Mouse (Mus musculus) cerebellum, adult 11 months (tissue): ENCODE measurements at regions not wholly inside any gene's neighbourhood (a gene's known extent, or its start where the extent isn't known, plus 50 kb on each side); places are given as distances from the start of the nearest gene placed in this dataset.
"Not testable (repeated sequence)": the region's sequence is repeated elsewhere in the genome, so short reads cannot be mapped to it uniquely, and the experiment has no call there.

Experiments used
- DNase-seq: peaks from one replicate; pipeline ENCODE4 v3.0.0; 2022

GRCm38 (mm10) chr17:9278046-9278445 lies 143.8 kb upstream of the Gm17728 start:
- DNase-seq: not testable (repeated sequence)

GRCm38 (mm10) chr17:9279481-9279880 lies 142.4 kb upstream of the Gm17728 start:
- DNase-seq: no peak

GRCm38 (mm10) chr17:9281891-9282290 lies 140.0 kb upstream of the Gm17728 start:
- no peak for DNase-seq

GRCm38 (mm10) chr17:9282333-9283176 lies 139.3 kb upstream of the Gm17728 start:
- DNase-seq: no peak

DNA sequence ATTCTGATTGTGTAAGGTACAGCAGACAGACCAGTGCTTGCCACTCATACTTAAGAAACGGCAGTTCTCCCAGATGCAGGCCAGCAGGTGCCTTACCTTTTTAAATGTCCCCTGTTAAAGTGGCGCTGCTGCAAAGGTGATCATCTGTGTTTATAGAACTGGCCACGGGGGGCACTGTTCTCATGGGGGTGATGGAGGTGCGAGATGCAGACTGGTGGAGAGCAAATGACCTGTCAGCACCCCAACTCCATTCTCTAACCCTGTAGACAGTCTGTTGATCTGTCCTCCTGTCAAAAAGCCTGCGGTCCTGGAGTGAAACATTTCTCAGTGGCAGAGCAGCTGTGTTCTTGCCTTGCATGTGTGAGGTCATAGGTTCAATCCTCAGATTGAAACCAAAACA lies 135.4 kb upstream of the Gm17728 start:
- no peak for DNase-seq

- no peak for DNase-seq
Measured at GRCm38 (mm10) chr17:9286834-9287233, 135.0 kb upstream of the Gm17728 start.

- no peak for DNase-seq
Measured at GRCm38 (mm10) chr17:9287682-9288081, 134.2 kb upstream of the Gm17728 start.

GRCm38 (mm10) chr17:9291601-9292000 lies 130.3 kb upstream of the Gm17728 start:
- no peak for DNase-seq

GRCm38 (mm10) chr17:9292296-9292695 lies 129.6 kb upstream of the Gm17728 start:
- DNase-seq: no peak

DNA sequence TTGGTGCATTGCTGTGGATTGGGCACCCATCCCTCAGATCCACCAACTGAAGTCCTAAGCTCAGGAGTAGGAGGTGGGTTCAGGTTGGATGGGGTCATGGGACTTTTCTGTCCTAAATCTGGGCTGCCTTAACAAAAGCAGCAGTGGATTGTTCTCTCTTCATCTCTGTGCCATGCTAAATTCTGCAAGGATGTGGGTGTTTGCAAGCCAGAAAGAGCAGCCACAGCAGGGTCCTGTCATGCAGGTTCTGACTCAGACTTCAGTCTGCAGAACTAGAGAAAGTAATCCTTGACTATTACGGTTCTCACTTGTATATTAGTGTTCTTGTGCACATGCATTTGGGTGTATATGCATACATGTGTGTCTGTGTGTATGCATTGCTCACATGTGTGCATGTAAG lies 125.5 kb upstream of the Gm17728 start:
- DNase-seq: no peak

- DNase-seq: no peak
Measured at GRCm38 (mm10) chr17:9298231-9298630, 123.6 kb upstream of the Gm17728 start.

GRCm38 (mm10) chr17:9301101-9301501 lies 120.8 kb upstream of the Gm17728 start:
- DNase-seq: no peak

- DNase-seq: no peak
Measured at GRCm38 (mm10) chr17:9308507-9308906, 113.4 kb upstream of the Gm17728 start.

DNA sequence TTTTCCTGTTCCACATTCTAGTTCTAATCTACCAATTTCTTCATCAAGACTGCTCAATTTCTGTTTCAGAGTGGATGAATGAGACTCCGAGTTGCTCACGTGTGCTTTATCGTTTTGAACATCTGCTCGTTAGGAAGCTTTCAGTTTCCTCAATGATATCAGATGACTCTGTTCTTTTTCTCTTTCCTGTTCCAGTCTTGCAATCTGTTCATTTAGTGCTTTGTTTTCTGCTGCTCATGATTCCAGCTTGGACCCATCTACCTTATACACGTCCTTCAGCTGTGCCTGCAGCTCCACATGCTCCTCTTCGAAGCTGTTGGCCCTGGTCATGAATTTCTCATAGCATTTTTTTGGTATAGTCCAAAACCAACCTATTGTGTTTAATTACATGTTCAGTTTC lies 99.1 kb upstream of the Gm17728 start:
- no peak for DNase-seq

DNA sequence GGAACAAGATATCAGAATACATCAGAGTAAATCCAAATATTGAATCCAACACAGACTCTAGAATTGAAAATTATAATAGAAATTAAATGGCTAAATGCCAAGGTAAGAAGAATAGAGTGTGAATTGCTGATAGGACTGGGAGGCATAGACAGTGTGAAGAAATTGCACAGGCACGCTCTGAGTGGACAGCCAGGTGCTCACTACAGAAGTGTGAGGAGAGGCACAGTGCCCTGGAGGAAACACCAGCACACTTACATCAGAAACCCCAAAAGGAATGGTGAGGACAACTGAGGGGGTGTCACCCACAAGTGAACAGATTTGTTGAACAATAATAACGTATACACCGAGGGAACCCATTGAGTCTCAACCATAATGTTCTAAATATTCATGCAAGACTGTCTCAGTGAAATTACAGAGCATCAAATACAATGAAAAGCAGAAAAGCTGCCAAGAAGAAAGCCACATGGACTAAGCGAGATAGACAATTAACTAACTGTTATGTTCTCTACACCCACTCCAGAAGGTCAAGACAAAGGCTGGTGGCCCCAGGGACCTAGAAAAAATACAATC lies 92.9 kb upstream of the Gm17728 start:
- no peak for DNase-seq

DNA sequence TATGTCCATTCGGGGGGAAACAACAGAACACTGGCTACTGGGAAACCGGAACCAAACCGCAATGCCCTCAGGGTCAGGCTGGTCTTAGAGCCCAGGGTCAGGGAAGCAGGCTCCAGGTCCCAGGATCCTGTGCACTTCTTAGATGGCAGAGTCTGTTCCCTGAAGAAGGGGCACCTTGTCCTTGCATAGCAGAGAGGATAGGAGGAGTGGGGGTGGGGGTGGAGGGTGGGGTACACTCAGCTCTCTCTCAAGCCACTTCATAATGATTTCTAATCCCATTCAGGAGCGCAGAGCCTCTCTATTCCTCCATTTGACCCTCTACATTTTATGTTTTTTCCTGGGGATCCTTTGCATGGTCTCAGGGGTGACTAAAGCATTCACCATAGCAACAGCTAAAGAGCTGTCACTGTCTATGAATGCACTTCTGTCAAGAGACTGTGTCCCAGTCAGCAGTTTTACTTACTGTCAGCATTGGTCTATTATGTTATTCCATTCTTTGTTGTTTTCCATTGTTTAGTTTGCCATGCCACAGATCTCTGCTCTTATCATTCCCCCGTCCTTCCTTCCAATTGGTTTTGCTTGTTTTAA lies 64.2 kb upstream of the Gm17728 start:
- DNase-seq: no peak
